Mouse (Mus musculus) forebrain, embryonic 14.5 days (tissue): ENCODE measurements at regions not wholly inside any gene's neighbourhood (a gene's known extent, or its start where the extent isn't known, plus 50 kb on each side); places are given as distances from the start of the nearest gene placed in this dataset.

ENCODE experiments used
- ATAC-seq: fragments of 200-750 bp; cut with Nextera tagmentation; 2 replicates; pipeline ENCODE4 v1.8.0; 2017; ENCODE audit warnings: mild to moderate bottlenecking, moderate library complexity
- DNase-seq: peaks from one replicate; pipeline ENCODE4 v3.0.0-alpha.2; 2015; ENCODE audit warnings: low spot score
- H3K27ac ChIP-seq: fragments of 300-500 bp; sonication (generic); 2 replicates; pipeline ENCODE4 v1.5.1; 2014; ENCODE audit warnings: low read depth, mild to moderate bottlenecking, control low read depth, low read length, moderate library complexity
- H3K27me3 ChIP-seq: fragments of 300-500 bp; sonication (generic); replicated peaks from 2 replicates; pipeline ENCODE4 v1.6.1; 2014; ENCODE audit warnings: low read length, control low read depth, mixed read lengths; ENCODE audit not compliant: control insufficient read depth, insufficient read depth
- H3K36me3 ChIP-seq: fragments of 300-500 bp; sonication (generic); 2 replicates; pipeline ENCODE4 v1.6.1; 2014; ENCODE audit warnings: low read length, control low read depth; ENCODE audit not compliant: control insufficient read depth, insufficient read depth
- H3K4me1 ChIP-seq: fragments of 300-500 bp; sonication (generic); 2 replicates; pipeline ENCODE4 v1.6.1; 2014; ENCODE audit warnings: antibody characterized with exemption, low read length, control low read depth; ENCODE audit not compliant: control insufficient read depth, insufficient read depth
- H3K4me2 ChIP-seq: fragments of 300-500 bp; sonication (generic); 2 replicates; pipeline ENCODE4 v1.6.1; 2014; ENCODE audit warnings: mild to moderate bottlenecking, control low read depth, low read length
- H3K4me3 ChIP-seq: fragments of 300-500 bp; sonication (generic); 2 replicates; pipeline ENCODE4 v1.5.1; 2014; ENCODE audit warnings: low read depth, low read length, control low read depth
- H3K9ac ChIP-seq: fragments of 300-500 bp; sonication (generic); 2 replicates; pipeline ENCODE4 v1.6.1; 2014; ENCODE audit warnings: mild to moderate bottlenecking, low read length, control low read depth, moderate library complexity
- H3K9me3 ChIP-seq: fragments of 300-500 bp; sonication (generic); replicated peaks from 2 replicates; pipeline ENCODE4 v1.6.1; 2016; ENCODE audit warnings: low read length, control low read depth, mixed read lengths; ENCODE audit not compliant: control insufficient read depth
- WGBS: fragments of 180-500 bp; shearing (Covaris S2); extraction: QIAGEN DNeasy Blood & Tissue Kit; methylation state at CpG from one replicate; pipeline ENCODE4 v1.1.7; 2014; 5-methylcytosine and 5-hydroxymethylcytosine counted together

DNA sequence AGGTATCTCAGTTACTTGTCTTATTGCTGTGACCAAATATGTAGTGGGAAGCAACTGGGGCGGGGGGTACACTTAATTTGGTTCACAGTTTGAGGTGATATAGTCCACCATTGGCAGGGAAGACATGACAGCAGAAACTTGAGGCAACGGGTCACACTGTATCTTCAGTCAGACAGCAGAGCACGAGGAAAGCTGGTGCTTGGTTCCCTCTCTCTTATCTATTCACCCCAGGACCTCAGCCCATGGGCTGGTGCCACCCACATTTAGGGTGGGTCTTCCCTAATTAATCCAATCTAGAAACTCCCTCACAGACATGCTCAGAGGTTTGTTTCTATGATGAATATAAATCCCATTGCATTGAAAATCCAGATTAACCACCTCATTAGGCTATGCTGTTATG lies 56.5 kb downstream of the Otud1 start:
- Histone ChIP-seq H3K9ac (no peak overlapping the region), H3K27ac (no peak overlapping the region), H3K36me3 (no peaks in the 10 kb centered on the region), H3K27me3 (no peaks in the 10 kb centered on the region), H3K9me3 (no peaks in the 10 kb centered on the region), H3K4me2 (no peak overlapping the region), H3K4me1 (no peaks in the 10 kb centered on the region), H3K4me3 (no peak overlapping the region)
- no peak for DNase-seq
- 69% methylated on average over 3 of the region's 3 CpGs for whole genome bisulfite sequencing
- ATAC-seq = no peak

DNA sequence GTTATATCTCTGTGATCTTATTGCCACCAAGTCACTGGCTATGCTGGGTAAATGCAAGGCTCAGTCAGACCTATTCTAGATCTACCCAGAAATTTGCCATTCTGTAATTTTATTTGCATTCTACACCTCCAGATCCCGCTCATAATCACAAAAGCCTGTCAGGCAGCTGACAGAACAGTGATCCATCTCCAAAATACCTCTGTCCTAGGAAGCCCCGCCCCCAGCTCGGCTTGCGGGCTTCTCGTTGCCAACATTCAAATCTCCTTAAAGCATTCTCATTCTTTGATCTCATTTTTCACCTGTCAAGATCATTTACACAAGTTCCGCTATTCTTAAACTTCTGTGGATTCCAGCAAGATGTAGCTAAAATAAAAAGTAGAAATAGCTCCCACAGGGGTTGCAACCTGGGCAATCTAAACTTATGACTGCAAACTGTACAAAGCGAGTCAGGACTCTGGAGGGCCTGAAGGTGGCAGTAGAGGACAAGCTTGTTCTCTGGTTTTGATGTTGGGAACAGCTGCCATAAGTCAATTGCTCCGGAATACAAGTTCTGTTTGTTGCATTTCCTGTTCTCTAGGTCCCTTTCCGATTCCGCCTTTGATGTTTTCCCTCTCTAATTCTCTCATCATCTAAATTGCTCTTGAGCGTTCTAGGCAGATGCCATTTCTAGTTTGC lies 58.1 kb downstream of the Otud1 start:
- no peaks in the 10 kb centered on the region for H3K9me3 ChIP-seq
- DNase-seq = peak; percentile 90
- H3K36me3 ChIP-seq = no peaks in the 10 kb centered on the region
- H3K4me2 ChIP-seq = peak overlapping the region; percentile 33; the same call in 1 of the 2 replicates
- H3K9ac ChIP-seq = no peak overlapping the region
- no peaks in the 10 kb centered on the region for H3K27me3 ChIP-seq
- H3K27ac ChIP-seq = no peak overlapping the region
- ATAC-seq = peak; percentile 85
- H3K4me1 ChIP-seq = no peaks in the 10 kb centered on the region
- 30% methylated on average over 11 of the region's 11 CpGs for WGBS
- H3K4me3 ChIP-seq = no peak overlapping the region

DNA sequence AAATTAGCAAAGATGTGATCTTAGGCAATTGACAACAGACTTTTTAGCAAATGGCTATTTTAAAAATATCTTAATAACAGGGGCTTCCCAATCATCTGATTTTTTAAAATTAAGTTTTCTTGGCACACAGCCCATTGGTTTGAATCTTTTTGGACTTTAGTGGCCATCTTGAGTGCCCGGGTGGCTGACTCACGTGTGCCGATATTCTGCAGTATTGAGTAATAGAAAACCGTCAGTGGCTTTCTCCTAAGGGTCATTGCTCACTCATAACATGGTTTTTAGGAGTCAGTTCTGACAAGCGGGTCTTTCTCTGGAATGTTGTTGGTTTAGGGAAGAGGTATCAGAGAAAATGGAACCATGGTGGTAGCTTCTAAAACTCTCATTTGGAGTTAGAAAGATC lies 58.8 kb downstream of the Otud1 start:
- no peaks in the 10 kb centered on the region for H3K27me3 ChIP-seq
- no peak overlapping the region for H3K27ac ChIP-seq
- 95% methylated on average over 5 of the region's 5 CpGs for WGBS
- no peaks in the 10 kb centered on the region for H3K36me3 ChIP-seq
- H3K4me2 ChIP-seq = no peak overlapping the region
- no peak for DNase-seq
- ATAC-seq = no peak
- no peak overlapping the region for H3K9ac ChIP-seq
- H3K4me1 ChIP-seq = no peaks in the 10 kb centered on the region
- H3K9me3 ChIP-seq = no peaks in the 10 kb centered on the region
- no peak overlapping the region for H3K4me3 ChIP-seq

DNA sequence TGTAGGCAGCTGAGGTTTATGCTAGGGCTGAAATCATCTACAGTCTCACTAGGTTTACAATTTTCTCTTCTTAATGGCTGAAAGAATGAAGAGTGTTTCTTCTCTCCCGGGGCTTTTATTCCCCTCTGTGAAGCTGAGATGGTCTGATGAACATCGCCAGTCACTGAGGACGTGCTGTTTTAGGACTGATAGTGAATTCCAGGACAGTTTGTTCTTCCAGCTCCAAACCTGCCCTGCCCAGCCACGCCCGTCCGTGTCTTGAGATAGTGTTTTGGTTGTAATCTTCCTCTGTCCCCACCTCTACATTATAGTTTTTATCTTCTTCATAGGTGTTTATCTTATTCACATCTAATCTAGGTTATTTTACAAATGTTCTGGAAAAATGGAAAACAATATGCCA lies 68.5 kb downstream of the Otud1 start:
- DNase-seq = no peak
- H3K4me1 ChIP-seq = no peaks in the 10 kb centered on the region
- no peaks in the 10 kb centered on the region for H3K27me3 ChIP-seq
- no peak overlapping the region for H3K9ac ChIP-seq
- no peak overlapping the region for H3K27ac ChIP-seq
- no peak overlapping the region for H3K4me2 ChIP-seq
- H3K36me3 ChIP-seq = no peaks in the 10 kb centered on the region
- ATAC-seq = no peak
- H3K9me3 ChIP-seq = no peaks in the 10 kb centered on the region
- 89% methylated on average over 6 of the region's 6 CpGs for WGBS
- H3K4me3 ChIP-seq = no peak overlapping the region

DNA sequence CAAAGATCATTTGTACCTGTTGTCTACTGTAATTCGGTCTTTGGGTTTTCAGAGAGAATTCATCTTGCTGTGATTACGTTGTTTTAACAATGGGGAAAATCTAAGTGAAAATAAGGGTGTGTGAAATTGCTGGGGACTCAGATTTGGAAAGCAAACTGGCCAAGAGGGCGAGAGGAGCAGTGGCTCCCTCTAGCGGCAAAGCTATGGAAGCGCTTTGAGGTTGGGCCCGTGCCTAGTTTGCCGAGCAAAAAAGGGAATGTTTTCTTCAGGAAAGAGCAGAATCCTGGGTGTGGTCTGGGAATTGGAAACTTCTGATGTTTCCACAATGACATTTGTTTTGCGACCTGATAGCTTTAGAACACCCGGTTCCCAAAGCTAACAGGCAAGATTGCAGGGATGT lies 69.4 kb downstream of the Otud1 start:
- no peaks in the 10 kb centered on the region for H3K9me3 ChIP-seq
- no peaks in the 10 kb centered on the region for H3K36me3 ChIP-seq
- H3K27ac ChIP-seq = no peak overlapping the region
- no peaks in the 10 kb centered on the region for H3K27me3 ChIP-seq
- DNase-seq (peak; percentile 45), ATAC-seq (no peak)
- 8% methylated on average over 9 of the region's 9 CpGs for WGBS
- no peak overlapping the region for H3K4me3 ChIP-seq
- H3K4me2 ChIP-seq = no peak overlapping the region
- no peaks in the 10 kb centered on the region for H3K4me1 ChIP-seq
- H3K9ac ChIP-seq = no peak overlapping the region

DNA sequence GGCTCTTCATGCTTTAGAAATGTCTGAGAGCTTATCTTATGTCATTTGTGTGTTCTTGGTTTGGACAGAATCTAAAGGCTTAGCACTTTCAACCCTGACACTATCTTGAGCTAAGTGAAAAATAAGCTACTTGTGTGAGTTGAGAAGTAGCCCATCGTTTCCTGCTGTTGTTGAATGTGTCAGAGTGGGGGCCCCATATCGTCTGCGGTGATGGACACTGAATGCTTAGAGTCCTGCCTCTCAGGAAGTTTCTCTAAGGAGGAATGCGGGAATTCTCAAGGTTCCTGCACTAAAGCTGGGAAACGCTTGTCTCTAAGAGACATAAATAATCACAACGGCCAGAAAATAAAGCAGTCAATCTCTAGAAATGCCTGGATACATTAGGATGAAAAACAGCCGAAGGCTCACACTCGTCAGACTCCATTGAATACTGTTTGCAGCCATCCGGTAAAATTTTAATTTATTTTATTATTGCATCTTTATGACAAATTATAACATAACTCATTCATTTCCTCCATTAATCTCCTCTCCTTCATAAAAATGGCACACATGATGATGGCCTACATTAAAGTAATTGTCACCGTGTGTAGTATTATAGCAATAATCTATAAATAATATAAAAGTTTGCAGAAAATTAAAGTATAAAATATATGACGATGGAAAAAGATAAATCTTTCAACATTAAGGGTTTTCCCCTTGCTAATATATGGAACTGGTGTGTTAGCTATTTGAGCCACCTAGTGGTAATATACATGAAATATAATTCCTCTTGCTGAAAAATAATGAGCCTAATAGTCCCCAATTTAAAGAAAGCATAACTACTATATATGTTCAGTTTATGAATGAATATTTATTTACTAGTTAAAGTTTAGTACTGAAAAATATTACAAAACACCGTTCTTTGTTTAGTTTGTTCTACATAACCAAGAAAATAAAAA lies 75.6 kb downstream of the Otud1 start:
- Histone ChIP-seq H3K4me1 (no peaks in the 10 kb centered on the region), H3K36me3 (no peaks in the 10 kb centered on the region), H3K4me2 (no peak overlapping the region), H3K27ac (no peak overlapping the region), H3K27me3 (no peaks in the 10 kb centered on the region), H3K9me3 (no peaks in the 10 kb centered on the region), H3K9ac (no peak overlapping the region), H3K4me3 (no peak overlapping the region)
- DNase-seq (peak; percentile 42), ATAC-seq (no peak)
- WGBS = 86% methylated on average over 12 of the region's 12 CpGs

DNA sequence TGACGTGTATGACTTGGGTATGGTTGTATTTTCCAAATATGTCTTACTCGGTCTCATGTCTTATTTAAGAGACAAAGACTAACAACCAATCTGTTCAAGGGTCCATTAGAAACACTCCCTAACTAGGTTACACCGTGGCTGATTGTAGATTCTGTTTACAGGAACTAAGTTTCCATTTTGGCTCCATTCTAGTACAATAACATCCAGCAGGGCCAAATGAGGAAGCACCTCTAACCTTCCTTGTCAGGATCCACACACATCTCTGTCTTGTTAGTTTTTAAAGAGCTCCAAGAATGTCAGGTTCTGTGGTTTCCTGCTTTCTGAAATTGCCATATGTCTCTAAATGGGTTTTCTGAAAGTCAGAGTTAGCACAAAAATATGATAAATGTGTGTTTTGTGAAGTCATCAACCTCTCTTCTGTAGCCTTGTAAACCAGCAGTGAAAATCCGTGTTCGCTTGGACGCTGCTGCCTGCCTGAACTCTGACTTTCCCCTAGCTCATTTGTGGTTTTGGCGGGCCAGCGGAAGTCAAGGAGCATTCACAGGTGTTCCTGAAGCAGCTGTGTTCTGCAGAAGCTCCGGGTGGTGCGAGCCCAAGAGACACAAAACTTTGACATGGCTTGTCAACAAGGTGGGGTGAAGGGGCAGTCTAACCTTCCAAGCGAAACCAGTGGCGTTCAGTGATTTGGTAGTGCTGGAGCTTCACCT lies 76.8 kb downstream of the Otud1 start:
- H3K4me2 ChIP-seq = no peak overlapping the region
- no peaks in the 10 kb centered on the region for H3K36me3 ChIP-seq
- no peaks in the 10 kb centered on the region for H3K9me3 ChIP-seq
- H3K27me3 ChIP-seq = no peaks in the 10 kb centered on the region
- H3K4me3 ChIP-seq = no peak overlapping the region
- H3K9ac ChIP-seq = no peak overlapping the region
- WGBS = 88% methylated on average over 12 of the region's 12 CpGs
- DNase-seq (no peak), ATAC-seq (no peak)
- H3K27ac ChIP-seq = no peak overlapping the region
- no peaks in the 10 kb centered on the region for H3K4me1 ChIP-seq

DNA sequence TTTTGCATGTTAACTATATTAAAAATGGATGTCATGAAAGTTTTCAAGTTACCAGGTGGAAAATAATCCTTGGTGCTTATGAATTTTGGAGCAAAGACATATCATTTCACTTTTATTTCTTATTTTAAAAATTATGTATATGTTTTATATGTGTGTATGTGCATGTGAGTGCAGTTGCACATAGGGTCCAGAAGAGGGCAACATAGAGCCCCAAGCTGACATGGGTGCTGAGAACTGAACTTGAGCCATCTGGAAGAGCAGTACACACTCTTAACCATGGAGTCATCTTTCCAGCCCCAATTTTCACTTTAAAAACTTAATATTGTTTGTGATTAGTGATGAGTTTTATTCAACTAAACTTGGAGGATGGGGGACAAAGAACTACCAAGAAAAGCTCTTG lies 84.0 kb downstream of the Otud1 start:
- no peak for ATAC-seq

More for the DNA sequence above, 84.0 kb downstream of the Otud1 start:
- Histone ChIP-seq H3K36me3 (no peaks in the 10 kb centered on the region), H3K9me3 (no peaks in the 10 kb centered on the region), H3K4me1 (0 out of 2 replicates have a peak, but pooled peaks cover 3% of the 10 kb centered on the region), H3K27ac (no peak overlapping the region), H3K27me3 (no peaks in the 10 kb centered on the region), H3K9ac (no peak overlapping the region), H3K4me2 (no peak overlapping the region), H3K4me3 (no peak overlapping the region)
- no peak for DNase-seq
